Mouse (Mus musculus) left cerebral cortex, adult 2 months (tissue): ENCODE data around the gene 2510002D24Rik. TPM values are rescaled to one million over a fixed set of nuclear protein-coding genes. Genes with fewer than 3 reads are reported as not detected.
A peak's percentile ranks its signal among the peaks of the same experiment; 100 is the strongest.

ENCODE experiments used
- DNase-seq, 2 experiments: peaks; one replicate each; pipeline ENCODE4 v3.0.0; 2021 to 2022; ENCODE audit warnings: low spot score in 2 of 2, mixed read lengths in 1 of 2; ENCODE audit errors: extremely low spot score in 1 of 2
- H3K27ac ChIP-seq: fragments of 200-600 bp; 2 replicates; pipeline ENCODE4 v1.8.1; 2022
- H3K4me3 ChIP-seq: fragments of 200-600 bp; 2 replicates; pipeline ENCODE4 v1.8.1; 2022
- CTCF ChIP-seq: fragments of 200-600 bp; IDR thresholded peaks from 2 replicates; pipeline ENCODE4 v1.8.1; 2022; ENCODE audit warnings: antibody characterized with exemption, mild to moderate bottlenecking, moderate library complexity
- intact Hi-C: fragments of 180-260 bp; cut with DNase I; formaldehyde crosslinking; loops from one replicate; pipeline ENCODE4 v1.15.1; 2025
- long read RNA-seq, 2 experiments: library from polyadenylated mRNA; stranded (forward); transcript quantifications; one replicate each; pipeline ENCODE4 v2.0.0; 2021; ENCODE audit warnings: borderline mapping rate in 2 of 2
- total RNA-seq, 2 experiments: library from RNA; stranded (reverse); gene quantifications; 2 replicates each; pipeline ENCODE4 v1.2.3; 2021

2510002D24Rik gene
- 10 to 100 TPM; 24.7 to 28.3 TPM for total RNA-seq
- long read RNA-seq, experiment 1, transcript 2510002D24Rik-201 (3 exons, 1,281 nt) = major isoform, 13 of 30 reads
- long read RNA-seq, experiment 1, transcript 2510002D24Rik-203 (2 exons, 930 nt) = major isoform, 13 of 30 reads
- long read RNA-seq, experiment 1, partial matches to known transcripts = 0 of 30 reads
- long read RNA-seq, experiment 1, other reads (novel, unspliced or antisense) = 4 of 30 reads
- long read RNA-seq, experiment 2, transcript 2510002D24Rik-203 (2 exons, 930 nt) = major isoform, 6 of 9 reads
- long read RNA-seq, experiment 2, partial matches to known transcripts = 0 of 9 reads
- long read RNA-seq, experiment 2, other reads (novel, unspliced or antisense) = 0 of 9 reads

DNA sequence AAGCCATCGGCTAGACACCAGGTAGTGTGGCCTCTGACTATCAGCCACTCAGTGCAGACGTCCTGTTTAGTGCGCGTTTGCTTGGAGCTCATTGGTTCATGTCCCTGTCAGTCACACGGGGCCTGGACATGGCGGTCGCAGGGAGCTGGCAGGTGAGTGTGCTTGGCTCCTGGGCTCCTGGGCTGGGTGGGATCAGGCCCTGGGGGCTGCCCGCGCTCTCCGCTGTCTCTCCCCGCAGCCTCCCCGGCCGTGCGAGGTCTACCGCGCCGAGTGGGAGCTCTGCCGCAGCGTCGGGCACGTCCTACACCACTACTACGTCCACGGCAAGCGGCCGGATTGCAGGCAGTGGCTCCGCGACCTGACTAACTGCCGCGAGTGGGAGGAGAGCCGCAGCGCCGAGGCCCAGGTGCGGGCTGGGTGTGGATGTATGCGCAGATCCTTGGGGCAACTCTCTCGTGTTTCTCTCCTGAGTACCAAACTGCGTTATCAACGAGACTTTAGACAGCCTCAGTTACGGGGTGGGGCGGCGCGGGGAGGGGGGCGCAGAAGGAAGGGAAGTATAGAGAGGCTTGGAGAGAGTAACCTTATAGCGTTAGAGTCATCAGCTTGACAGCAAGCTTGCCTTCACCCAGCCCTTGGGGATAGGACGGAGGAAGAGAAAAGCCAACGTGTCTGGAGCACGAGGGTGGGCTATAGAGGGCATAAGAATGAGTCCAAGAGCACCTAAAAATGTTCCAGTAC is at the start of gene 2510002D24Rik, which contains the start of gene Gm28539:
2510002D24Rik (plus strand) TSS at position 111 of the 741 bp plus-strand sequence.
Gm28539 (plus strand) TSS at position 117 of the 741 bp plus-strand sequence.
- intact Hi-C loops = no loop called here
- TF ChIP-seq CTCF = no peak
- H3K4me3 ChIP-seq = peak within 1 kb of the TSS; percentile 58
- peak; percentile 92 to 94 for DNase-seq
- H3K27ac ChIP-seq = peak within 1 kb of the TSS; percentile 89

- no peak for DNase-seq
- no peak overlapping the region for H3K27ac ChIP-seq
- no peak overlapping the region for H3K4me3 ChIP-seq
- intact Hi-C loops = no loop called here
- TF ChIP-seq CTCF = no peak
Observed at GRCm38 (mm10) chr16:18786652-18787051, 49.7 kb upstream of the 2510002D24Rik start.

DNA sequence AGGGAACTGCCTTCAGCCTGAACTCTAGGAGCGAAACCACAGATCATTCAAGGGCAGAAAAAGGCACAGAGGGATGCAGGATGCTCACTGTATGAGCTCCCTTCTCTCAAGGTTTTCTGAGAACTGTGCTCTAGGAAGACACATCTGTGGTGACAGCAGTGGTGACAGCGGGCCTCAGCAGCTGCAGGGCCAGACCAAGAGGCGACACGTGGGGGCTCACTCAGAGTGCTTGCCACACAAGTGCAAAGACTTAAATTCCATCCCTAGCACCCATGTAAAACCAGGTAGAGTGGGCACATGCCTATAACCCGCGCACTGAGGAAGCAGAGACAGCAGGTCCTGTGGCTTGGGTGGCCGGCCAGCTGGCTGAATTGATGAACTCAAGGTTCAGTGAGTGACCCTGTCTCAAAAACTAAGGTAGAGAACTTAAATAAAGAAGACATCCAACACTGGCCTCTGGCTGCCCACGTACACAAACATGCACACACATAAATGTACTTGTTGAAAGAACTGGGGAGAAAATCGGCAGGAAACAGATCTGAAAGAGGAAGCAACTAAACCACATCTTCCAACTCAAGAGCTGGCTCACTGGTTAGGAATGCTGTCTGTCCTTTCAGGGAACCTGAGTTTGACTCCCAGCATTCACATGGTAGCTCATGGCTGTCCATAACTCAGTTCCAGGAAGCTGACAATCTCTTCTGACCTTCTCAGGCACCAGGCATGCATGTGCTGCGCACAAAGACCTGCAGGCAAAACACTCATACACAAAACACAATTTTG is 47.6 kb upstream of the 2510002D24Rik start:
- intact Hi-C loops = no loop called here
- no peak for TF ChIP-seq CTCF
- H3K4me3 ChIP-seq = no peak overlapping the region
- DNase-seq = no peak
- H3K27ac ChIP-seq = no peak overlapping the region

- H3K27ac ChIP-seq = no peak overlapping the region
- peak in 1 of 2 experiments; percentile 35 for DNase-seq
- no peak overlapping the region for H3K4me3 ChIP-seq
- intact Hi-C loops = loop anchor here (10.0 kb wide), 1 partner anchor 351 kb away; no protein-coding TSS in a partner anchor
- no peak for TF ChIP-seq CTCF
Observed at GRCm38 (mm10) chr16:18795223-18795899, 41.0 kb upstream of the 2510002D24Rik start.

- Histone ChIP-seq H3K4me3 (no peak overlapping the region), H3K27ac (no peak overlapping the region)
- intact Hi-C loops = loop anchor here (10.0 kb wide), 1 partner anchor 352 kb away; no protein-coding TSS in a partner anchor
- no peak for TF ChIP-seq CTCF
- no peak for DNase-seq
Observed at GRCm38 (mm10) chr16:18796645-18797044, 39.7 kb upstream of the 2510002D24Rik start.

DNA sequence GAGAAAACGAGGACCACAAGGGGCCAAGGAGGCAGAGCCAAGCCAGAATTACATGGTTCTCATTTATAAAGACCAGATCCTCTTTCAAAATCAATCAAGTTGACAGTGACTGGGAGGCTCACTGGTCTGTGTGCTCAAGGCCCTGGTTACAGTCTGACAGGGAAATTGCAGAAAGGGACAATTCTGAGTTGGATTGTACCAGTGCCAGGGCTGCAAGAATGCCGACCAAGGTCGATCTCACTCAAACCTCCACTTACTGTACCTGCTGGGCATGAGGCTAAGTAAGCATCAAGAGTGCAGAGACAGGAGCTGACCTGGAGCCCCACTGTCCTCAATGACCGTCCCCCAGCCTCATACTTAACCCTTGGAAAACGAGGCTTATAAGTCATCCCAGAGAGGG is 38.2 kb upstream of the 2510002D24Rik start:
- TF ChIP-seq CTCF = no peak
- DNase-seq = no peak
- intact Hi-C loops = loop anchor here (1.0 to 10.0 kb wide), 3 partner anchors 102 to 353 kb away; no protein-coding TSS in a partner anchor

GRCm38 (mm10) chr16:18798841-18799240 is 37.5 kb upstream of the 2510002D24Rik start:
- intact Hi-C loops = loop anchor here (1.0 to 10.0 kb wide), 3 partner anchors 103 to 354 kb away; no protein-coding TSS in a partner anchor
- Histone ChIP-seq H3K4me3 (no peak overlapping the region), H3K27ac (no peak overlapping the region)
- peak; percentile 71 to 74 for DNase-seq
- TF ChIP-seq CTCF = peak; percentile 94

More for the DNA sequence above, 38.2 kb upstream of the 2510002D24Rik start:
- no peak overlapping the region for H3K27ac ChIP-seq
- no peak overlapping the region for H3K4me3 ChIP-seq

GRCm38 (mm10) chr16:18805746-18806145 is 30.6 kb upstream of the 2510002D24Rik start:
- TF ChIP-seq CTCF = no peak
- no peak overlapping the region for H3K4me3 ChIP-seq
- H3K27ac ChIP-seq = no peak overlapping the region
- no peak for DNase-seq
- intact Hi-C loops = no loop called here

- TF ChIP-seq CTCF = no peak
- intact Hi-C loops = no loop called here
Observed at GRCm38 (mm10) chr16:18809001-18809400, 27.4 kb upstream of the 2510002D24Rik start.

DNA sequence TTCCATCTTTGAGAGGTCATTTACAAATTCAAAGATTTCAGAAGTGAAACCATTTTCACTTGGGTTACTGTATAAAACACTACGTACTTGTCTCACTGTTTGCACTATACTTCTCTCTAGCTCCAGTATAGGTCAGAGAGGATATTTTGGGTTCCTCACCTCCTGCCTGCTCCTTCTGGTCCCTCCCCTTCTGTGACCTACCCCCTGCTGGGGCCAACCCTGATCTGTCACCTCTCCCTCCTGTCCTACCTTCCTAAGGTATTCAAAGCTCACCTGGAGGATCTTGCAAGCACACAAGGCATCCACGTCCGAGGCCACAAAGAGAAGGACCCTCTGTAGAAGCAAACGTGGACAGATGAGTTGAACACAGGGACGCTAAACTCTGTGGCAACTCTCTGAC is 25.3 kb upstream of the 2510002D24Rik start:
- H3K4me3 ChIP-seq = peak overlapping the region; percentile 62
- TF ChIP-seq CTCF = no peak
- H3K27ac ChIP-seq = no peak overlapping the region
- intact Hi-C loops = no loop called here
- DNase-seq = no peak

More at GRCm38 (mm10) chr16:18809001-18809400, 27.4 kb upstream of the 2510002D24Rik start:
- DNase-seq = no peak
- Histone ChIP-seq H3K4me3 (no peak overlapping the region), H3K27ac (no peak overlapping the region)
